Mouse (Mus musculus): ENCODE measurements around the gene Ppfia3. TPM values are rescaled to one million over a fixed set of nuclear protein-coding genes. Genes with fewer than 3 reads are reported as not detected.

Ppfia3 gene
- polyA plus RNA-seq (2014; fragmentation: Nextera tagmentation; extraction: Ambion mirVana): 28.4 and 30.4 TPM in 2 replicates

- Histone ChIP-seq H3K9ac (replicated peaks; ENCODE audit: low read depth, low read length) (peak within 1 kb of the TSS; percentile 95), H3K4me1 (ENCODE audit: control insufficient read depth, insufficient read depth, low read length) (peaks cover 34% of the 10 kb centered on the region), H3K27me3 (ENCODE audit: control insufficient read depth, insufficient read depth, low read length) (peaks cover 5% of the 10 kb centered on the region), H3K36me3 (ENCODE audit: control insufficient read depth, insufficient read depth, low read length) (no peaks in the 10 kb centered on the region), H3K4me3 (ENCODE audit: low read depth, low read length) (peak within 1 kb of the TSS; percentile 81), H3K4me2 (ENCODE audit: low read depth, low read length) (peak within 1 kb of the TSS; percentile 79), H3K9me3 (ENCODE audit: control insufficient read depth, low read length) (no peaks in the 10 kb centered on the region), H3K27ac (ENCODE audit: low read depth, low read length) (peak within 1 kb of the TSS; percentile 87)
- 2% methylated on average over 17 of the region's 26 CpGs for WGBS
- peak; percentile 52 for ATAC-seq (ENCODE audit: low read depth)
Observed at GRCm38 (mm10) chr7:45366652-45367019, at the start of gene Ppfia3. Ppfia3 (minus strand) TSS chr7:45367019.

DNA sequence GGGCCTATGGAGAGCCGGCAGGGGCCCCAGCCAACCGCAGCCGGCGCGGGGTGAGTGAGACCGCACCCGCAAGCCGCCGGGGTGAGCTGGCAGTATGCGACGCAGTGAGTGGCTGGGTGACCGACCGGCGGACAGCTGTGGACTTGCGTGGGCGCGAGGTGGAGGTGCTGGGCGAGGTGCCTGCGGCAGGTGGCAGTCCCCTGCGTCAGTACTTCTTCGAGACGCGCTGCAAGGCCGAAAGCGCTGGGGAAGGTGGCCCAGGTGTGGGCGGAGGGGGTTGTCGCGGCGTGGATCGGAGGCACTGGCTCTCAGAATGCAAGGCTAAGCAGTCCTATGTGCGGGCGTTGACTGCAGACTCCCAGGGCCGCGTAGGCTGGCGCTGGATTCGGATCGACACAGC lies 48.8 kb upstream of the Ppfia3 start:
- Histone ChIP-seq H3K4me3 (ENCODE audit: low read depth, low read length) (no peak overlapping the region), H3K9me3 (ENCODE audit: control insufficient read depth, low read length) (no peaks in the 10 kb centered on the region), H3K27me3 (ENCODE audit: control insufficient read depth, insufficient read depth, low read length) (peaks cover 76% of the 10 kb centered on the region), H3K4me1 (ENCODE audit: control insufficient read depth, insufficient read depth, low read length) (peaks cover 4% of the 10 kb centered on the region; the same call in 1 of the 2 replicates), H3K4me2 (ENCODE audit: low read depth, low read length) (no peak overlapping the region; the same call in 1 of the 2 replicates), H3K36me3 (ENCODE audit: control insufficient read depth, insufficient read depth, low read length) (peaks cover under 1% of the 10 kb centered on the region; the same call in 1 of the 2 replicates), H3K27ac (ENCODE audit: low read depth, low read length) (no peak overlapping the region), H3K9ac (replicated peaks; ENCODE audit: low read depth, low read length) (no peak overlapping the region)
- ATAC-seq (ENCODE audit: low read depth): no peak
- WGBS: 9% methylated on average over 37 of the region's 37 CpGs

DNA sequence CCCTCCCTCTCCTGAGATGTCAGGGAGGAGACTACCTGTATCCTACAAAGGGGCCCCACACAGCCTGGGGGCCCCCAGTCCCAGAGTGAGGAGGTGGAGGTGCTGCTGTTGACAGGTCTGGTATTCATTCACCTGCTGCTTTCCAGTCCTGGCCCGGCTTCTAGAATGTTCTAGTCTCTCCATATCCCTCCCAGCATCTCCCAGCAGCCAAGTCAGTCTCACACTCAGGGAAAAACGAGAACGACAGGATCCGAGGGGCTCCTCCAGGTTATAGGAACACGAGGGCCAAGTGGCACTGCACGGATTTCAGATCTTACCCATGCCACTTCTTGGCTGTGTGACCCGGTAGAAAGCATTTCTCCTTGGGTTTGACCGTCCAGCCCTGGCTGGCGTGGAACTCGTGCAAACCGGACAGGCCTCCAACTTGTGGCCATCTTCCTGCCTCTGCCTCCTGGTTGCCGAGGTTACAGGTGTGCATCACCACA lies 48.0 kb upstream of the Ppfia3 start:
- 43% methylated on average over 12 of the region's 12 CpGs for WGBS
- Histone ChIP-seq H3K4me2 (ENCODE audit: low read depth, low read length) (no peak overlapping the region), H3K9ac (replicated peaks; ENCODE audit: low read depth, low read length) (no peak overlapping the region), H3K4me1 (ENCODE audit: control insufficient read depth, insufficient read depth, low read length) (peaks cover 4% of the 10 kb centered on the region; the same call in 1 of the 2 replicates), H3K9me3 (ENCODE audit: control insufficient read depth, low read length) (no peaks in the 10 kb centered on the region), H3K27ac (ENCODE audit: low read depth, low read length) (no peak overlapping the region), H3K36me3 (ENCODE audit: control insufficient read depth, insufficient read depth, low read length) (no peaks in the 10 kb centered on the region), H3K4me3 (ENCODE audit: low read depth, low read length) (no peak overlapping the region), H3K27me3 (ENCODE audit: control insufficient read depth, insufficient read depth, low read length) (peaks cover 73% of the 10 kb centered on the region)
- ATAC-seq (ENCODE audit: low read depth): no peak

DNA sequence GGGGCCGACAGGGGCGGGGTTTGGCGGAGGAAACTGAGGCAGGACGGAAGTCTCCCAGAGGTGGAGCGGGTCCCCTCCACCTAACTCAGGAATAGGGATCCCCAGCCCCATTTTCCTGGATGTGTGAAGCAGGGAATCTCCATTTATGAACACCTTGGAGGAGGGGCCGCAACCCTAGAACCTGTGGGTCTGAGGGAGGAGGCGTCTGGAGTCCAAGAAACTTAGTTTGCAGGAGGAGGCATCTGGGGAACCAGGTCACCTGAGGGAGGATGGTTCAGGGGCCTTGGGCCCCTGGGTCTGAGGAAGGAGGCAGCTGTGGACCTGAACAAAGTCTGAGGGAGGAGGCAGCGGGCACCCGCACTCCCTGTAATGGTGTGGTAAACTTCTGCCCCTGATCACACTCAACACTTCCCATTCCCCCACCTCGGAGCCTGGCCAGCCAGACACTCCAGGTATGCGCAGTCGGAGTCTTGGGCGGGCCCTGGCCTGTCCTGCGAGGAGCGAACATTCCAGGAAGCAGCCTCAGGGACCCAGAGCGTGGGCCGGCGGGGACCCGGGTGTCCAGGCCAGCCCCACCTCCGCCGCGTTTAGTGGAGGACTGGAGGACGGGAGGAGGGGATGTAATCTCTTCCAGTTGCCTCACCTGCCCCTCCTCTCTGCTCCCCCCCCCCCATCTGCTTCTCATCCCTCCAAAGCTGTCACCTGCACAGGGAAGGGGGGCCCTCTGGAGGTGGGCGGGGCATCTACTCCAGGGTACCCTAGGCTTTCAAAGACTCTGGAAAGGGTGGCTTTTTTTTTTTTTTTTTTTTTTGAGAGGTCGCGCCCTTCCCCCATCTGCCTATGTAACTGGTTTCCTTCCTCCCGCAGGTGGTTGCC lies 47.3 kb upstream of the Ppfia3 start:
- peak overlapping the region; percentile 84 for H3K4me2 ChIP-seq (ENCODE audit: low read depth, low read length)
- H3K4me3 ChIP-seq (ENCODE audit: low read depth, low read length): peak overlapping the region; percentile 44
- H3K27me3 ChIP-seq (ENCODE audit: control insufficient read depth, insufficient read depth, low read length): peaks cover 77% of the 10 kb centered on the region
- no peak for ATAC-seq (ENCODE audit: low read depth)
- peak overlapping the region; percentile 42 for H3K9ac ChIP-seq (replicated peaks; ENCODE audit: low read depth, low read length)
- H3K36me3 ChIP-seq (ENCODE audit: control insufficient read depth, insufficient read depth, low read length): no peaks in the 10 kb centered on the region
- H3K9me3 ChIP-seq (ENCODE audit: control insufficient read depth, low read length): no peaks in the 10 kb centered on the region
- H3K27ac ChIP-seq (ENCODE audit: low read depth, low read length): no peak overlapping the region
- peaks cover 4% of the 10 kb centered on the region; the same call in 1 of the 2 replicates for H3K4me1 ChIP-seq (ENCODE audit: control insufficient read depth, insufficient read depth, low read length)
- 2% methylated on average over 27 of the region's 27 CpGs for WGBS

DNA sequence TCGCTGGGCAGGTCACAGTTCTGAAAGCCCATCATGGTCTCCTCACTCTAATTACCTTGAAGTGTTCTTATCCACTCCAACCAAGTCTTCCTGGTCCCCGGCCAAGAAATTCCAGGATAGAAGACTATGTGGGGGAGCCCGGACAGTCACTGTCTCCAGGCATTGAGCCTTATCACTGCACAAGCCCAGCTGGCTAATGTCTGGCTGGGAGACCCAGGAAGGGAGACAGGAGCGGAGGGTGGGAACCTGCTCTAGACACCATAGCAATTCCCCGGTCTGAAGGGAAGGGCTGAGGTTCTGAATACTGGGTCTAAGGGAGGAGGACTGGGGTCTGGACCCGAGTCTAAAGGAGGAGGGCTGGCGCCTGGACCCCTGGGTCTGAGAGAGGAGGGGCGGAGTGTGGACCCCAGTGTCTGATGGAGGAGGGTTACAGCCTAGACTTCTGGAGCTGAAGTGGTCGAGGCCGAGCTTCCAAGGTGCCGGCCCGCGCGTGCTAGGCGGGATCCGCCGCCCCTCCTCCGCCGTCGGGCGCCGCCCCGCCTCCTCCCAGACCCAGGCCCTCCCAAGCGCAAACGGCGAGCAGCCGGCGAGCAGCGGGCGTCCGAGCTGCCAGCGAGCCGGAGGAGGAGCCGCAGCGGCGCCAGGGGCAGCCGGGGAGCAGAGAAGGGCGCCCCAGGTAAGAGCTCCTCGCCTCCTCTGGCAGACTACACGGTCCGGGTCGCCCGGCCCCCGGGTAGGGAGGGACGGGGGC lies 46.5 kb upstream of the Ppfia3 start, which contains the start of gene Ntf5:
Gene Ntf5, plus strand, starts transcription at position 583 of the 751 bp plus-strand sequence.
- WGBS: 4% methylated on average over 43 of the region's 45 CpGs
- Histone ChIP-seq H3K4me1 (ENCODE audit: control insufficient read depth, insufficient read depth, low read length) (peaks cover 4% of the 10 kb centered on the region; the same call in 1 of the 2 replicates), H3K4me2 (ENCODE audit: low read depth, low read length) (peak within 1 kb of the TSS; percentile 84), H3K9me3 (ENCODE audit: control insufficient read depth, low read length) (no peaks in the 10 kb centered on the region), H3K4me3 (ENCODE audit: low read depth, low read length) (peak within 1 kb of the TSS; percentile 44), H3K36me3 (ENCODE audit: control insufficient read depth, insufficient read depth, low read length) (no peaks in the 10 kb centered on the region), H3K27ac (ENCODE audit: low read depth, low read length) (no peak within 1 kb of the TSS), H3K27me3 (ENCODE audit: control insufficient read depth, insufficient read depth, low read length) (peaks cover 73% of the 10 kb centered on the region), H3K9ac (replicated peaks; ENCODE audit: low read depth, low read length) (peak within 1 kb of the TSS; percentile 42)
- ATAC-seq (ENCODE audit: low read depth): peak; percentile 39; the same call in 1 of the 2 replicates

- no peaks in the 10 kb centered on the region for H3K9me3 ChIP-seq (ENCODE audit: control insufficient read depth, low read length)
- WGBS: 72% methylated on average over 2 of the region's 2 CpGs
- peaks cover 4% of the 10 kb centered on the region; the same call in 1 of the 2 replicates for H3K4me1 ChIP-seq (ENCODE audit: control insufficient read depth, insufficient read depth, low read length)
- no peak overlapping the region for H3K9ac ChIP-seq (replicated peaks; ENCODE audit: low read depth, low read length)
- peaks cover 73% of the 10 kb centered on the region for H3K27me3 ChIP-seq (ENCODE audit: control insufficient read depth, insufficient read depth, low read length)
- H3K4me3 ChIP-seq (ENCODE audit: low read depth, low read length): no peak overlapping the region
- no peak overlapping the region for H3K27ac ChIP-seq (ENCODE audit: low read depth, low read length)
- no peak for ATAC-seq (ENCODE audit: low read depth)
- H3K4me2 ChIP-seq (ENCODE audit: low read depth, low read length): no peak overlapping the region
- H3K36me3 ChIP-seq (ENCODE audit: control insufficient read depth, insufficient read depth, low read length): no peaks in the 10 kb centered on the region
Observed at GRCm38 (mm10) chr7:45412421-45412820, 45.6 kb upstream of the Ppfia3 start.

DNA sequence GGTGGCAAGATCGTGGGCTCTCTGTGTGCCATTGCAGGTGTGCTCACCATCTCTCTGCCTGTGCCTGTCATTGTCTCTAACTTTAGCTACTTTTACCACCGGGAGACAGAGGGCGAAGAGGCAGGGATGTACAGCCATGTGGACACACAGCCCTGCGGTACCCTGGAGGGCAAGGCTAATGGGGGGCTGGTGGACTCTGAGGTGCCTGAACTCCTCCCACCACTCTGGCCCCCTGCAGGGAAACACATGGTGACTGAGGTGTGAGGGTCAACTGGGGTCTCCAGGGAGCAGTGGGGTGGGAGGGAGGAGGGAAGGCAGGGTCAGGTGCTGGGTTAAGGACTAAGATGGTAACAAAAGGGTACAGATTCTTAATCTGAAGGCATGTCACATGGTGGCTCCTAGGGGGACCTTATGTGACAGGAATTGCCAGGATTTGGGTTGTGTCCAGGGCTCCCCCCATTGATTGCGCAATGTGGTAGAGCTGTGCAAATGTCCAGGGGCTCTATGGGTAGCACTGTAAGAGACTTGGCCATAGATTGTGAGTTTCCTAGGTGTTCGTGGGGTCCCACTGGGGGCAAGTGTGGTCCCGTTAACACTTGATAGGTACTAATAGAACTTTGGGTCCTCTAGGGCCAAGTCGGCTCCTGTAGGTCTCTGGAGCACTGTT lies 42.8 kb upstream of the Ppfia3 start:
- H3K36me3 ChIP-seq (ENCODE audit: control insufficient read depth, insufficient read depth, low read length): no peaks in the 10 kb centered on the region
- no peak overlapping the region for H3K27ac ChIP-seq (ENCODE audit: low read depth, low read length)
- H3K4me3 ChIP-seq (ENCODE audit: low read depth, low read length): no peak overlapping the region
- H3K9me3 ChIP-seq (ENCODE audit: control insufficient read depth, low read length): no peaks in the 10 kb centered on the region
- no peak overlapping the region for H3K4me2 ChIP-seq (ENCODE audit: low read depth, low read length)
- WGBS: 88% methylated on average over 8 of the region's 8 CpGs
- H3K27me3 ChIP-seq (ENCODE audit: control insufficient read depth, insufficient read depth, low read length): peaks cover 73% of the 10 kb centered on the region
- H3K9ac ChIP-seq (replicated peaks; ENCODE audit: low read depth, low read length): no peak overlapping the region
- ATAC-seq (ENCODE audit: low read depth): no peak
- peaks cover 4% of the 10 kb centered on the region; the same call in 1 of the 2 replicates for H3K4me1 ChIP-seq (ENCODE audit: control insufficient read depth, insufficient read depth, low read length)

DNA sequence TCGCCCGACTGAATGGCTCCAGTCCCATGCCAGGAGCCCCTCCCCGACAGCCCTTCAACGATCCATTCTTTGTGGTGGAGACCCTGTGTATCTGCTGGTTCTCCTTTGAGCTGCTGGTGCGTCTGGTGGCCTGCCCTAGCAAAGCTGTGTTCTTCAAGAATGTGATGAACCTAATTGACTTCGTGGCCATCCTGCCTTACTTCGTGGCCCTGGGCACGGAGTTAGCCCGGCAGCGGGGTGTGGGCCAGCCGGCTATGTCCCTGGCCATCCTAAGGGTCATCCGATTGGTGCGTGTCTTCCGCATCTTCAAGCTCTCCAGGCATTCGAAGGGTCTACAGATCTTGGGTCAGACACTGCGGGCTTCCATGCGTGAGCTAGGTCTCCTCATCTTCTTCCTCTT lies 42.1 kb upstream of the Ppfia3 start:
- H3K9me3 ChIP-seq (ENCODE audit: control insufficient read depth, low read length): no peaks in the 10 kb centered on the region
- no peak overlapping the region for H3K4me3 ChIP-seq (ENCODE audit: low read depth, low read length)
- peaks cover 4% of the 10 kb centered on the region; the same call in 1 of the 2 replicates for H3K4me1 ChIP-seq (ENCODE audit: control insufficient read depth, insufficient read depth, low read length)
- no peak for ATAC-seq (ENCODE audit: low read depth)
- H3K9ac ChIP-seq (replicated peaks; ENCODE audit: low read depth, low read length): no peak overlapping the region
- peaks cover 66% of the 10 kb centered on the region for H3K27me3 ChIP-seq (ENCODE audit: control insufficient read depth, insufficient read depth, low read length)
- WGBS: 87% methylated on average over 17 of the region's 17 CpGs
- H3K27ac ChIP-seq (ENCODE audit: low read depth, low read length): no peak overlapping the region
- no peaks in the 10 kb centered on the region for H3K36me3 ChIP-seq (ENCODE audit: control insufficient read depth, insufficient read depth, low read length)
- H3K4me2 ChIP-seq (ENCODE audit: low read depth, low read length): no peak overlapping the region

All from neural tube, embryonic 14.5 days (tissue).